ENCODE assay signal across 7 mouse cellular contexts in the genomic region with DNA sequence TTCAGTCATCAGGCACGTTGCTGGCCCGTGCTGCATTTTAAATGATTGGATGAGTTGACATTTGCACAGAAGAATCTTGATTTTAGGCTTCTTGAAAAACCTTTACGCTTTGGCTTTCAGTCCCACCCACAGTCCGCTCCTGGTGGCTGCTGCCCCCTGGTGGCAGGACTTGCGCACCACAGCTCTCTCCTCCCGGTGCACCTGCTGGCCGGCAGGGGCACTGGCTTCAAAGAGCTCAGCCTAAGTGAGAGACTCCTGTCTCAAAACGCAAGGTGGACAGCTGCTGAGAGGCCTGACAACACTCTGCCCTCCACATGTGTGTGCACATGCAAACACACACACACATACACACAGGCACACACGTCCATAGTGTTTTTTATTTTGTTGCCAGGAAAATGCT. TPM values are rescaled to one million over a fixed set of nuclear protein-coding genes. Genes with fewer than 3 reads are reported as not detected.
DNase-seq lines count a peak whose midpoint lies in the region; ATAC-seq and TF ChIP-seq lines count a peak whose summit lies in the region.

No protein-coding gene starts in this region.

- TF ChIP-seq CTCF in small intestine, adult 2 months (IDR thresholded peaks at IDR 0.05; ENCODE audit: extremely low read depth, insufficient read length, insufficient replicate concordance, low read depth, low read length), result peak; percentile 100

- no peaks in the 10 kb centered on the region; the same call in 1 of the 2 replicates for H3K27me3 ChIP-seq in limb, embryonic 11.5 days (ENCODE audit: control insufficient read depth, insufficient read depth, low read length)
- no peaks in the 10 kb centered on the region for H3K27me3 ChIP-seq in midbrain, embryonic 13.5 days
- H3K27me3 ChIP-seq in small intestine, adult 2 months (ENCODE audit: control insufficient read depth, insufficient read depth, low read length), result no peaks in the 10 kb centered on the region

- peak; percentile 83 for DNase-seq in adrenal gland, adult 8-10 months
- peak; percentile 77 for DNase-seq in embryo, embryonic 11.5 days (ENCODE audit: low read depth, low spot score)
- DNase-seq in kidney, adult 18-20 months, result peak; percentile 92
- DNase-seq in limb, embryonic 11.5 days (ENCODE audit: low spot score), result peak; percentile 95

- H3K36me3 ChIP-seq in limb, embryonic 11.5 days (ENCODE audit: control insufficient read depth, insufficient read depth, low read length), result peaks cover 12% of the 10 kb centered on the region
- peaks cover 41% of the 10 kb centered on the region for H3K36me3 ChIP-seq in midbrain, embryonic 13.5 days
- peaks cover 6% of the 10 kb centered on the region; the same call in 1 of the 2 replicates for H3K36me3 ChIP-seq in small intestine, adult 2 months (ENCODE audit: control insufficient read depth, insufficient read depth, low read length)

- ATAC-seq in granulocyte monocyte progenitor cell, adult 5-6 weeks (replicated peaks; ENCODE audit: poor library complexity, severe bottlenecking), result peak; percentile 87
- ATAC-seq in limb, embryonic 11.5 days (ENCODE audit: insufficient number of reproducible peaks, low FRiP score, low TSS enrichment, low read depth), result 0 out of 2 replicates have a peak, but pooled peaks have one; percentile 24
- ATAC-seq in midbrain, embryonic 13.5 days, result peak; percentile 61

- no peaks in the 10 kb centered on the region for H3K9me3 ChIP-seq in limb, embryonic 11.5 days (ENCODE audit: control insufficient read depth, low read length)
- no peaks in the 10 kb centered on the region for H3K9me3 ChIP-seq in midbrain, embryonic 13.5 days

- H3K4me2 ChIP-seq in limb, embryonic 11.5 days (ENCODE audit: low read depth, severe bottlenecking), result no peak overlapping the region
- no peak overlapping the region for H3K4me2 ChIP-seq in midbrain, embryonic 13.5 days (replicated peaks)

- no peak for TF ChIP-seq POLR2A in small intestine, adult 2 months (IDR thresholded peaks at IDR 0.05; ENCODE audit: low read depth, low read length)

- no peak overlapping the region for H3K4me3 ChIP-seq in limb, embryonic 11.5 days (ENCODE audit: low read depth, low read length)
- no peak overlapping the region for H3K4me3 ChIP-seq in midbrain, embryonic 13.5 days (replicated peaks)
- no peak overlapping the region for H3K4me3 ChIP-seq in small intestine, adult 2 months (ENCODE audit: low read depth, low read length)

- WGBS in limb, embryonic 11.5 days, result 10% methylated on average over 9 of the region's 9 CpGs
- 7% methylated on average over 9 of the region's 9 CpGs for WGBS in midbrain, embryonic 13.5 days
- WGBS in small intestine, adult 2 months, result 4% methylated on average over 9 of the region's 9 CpGs

- no peak overlapping the region for H3K27ac ChIP-seq in limb, embryonic 11.5 days (replicated peaks; ENCODE audit: low read depth, low read length)
- H3K27ac ChIP-seq in midbrain, embryonic 13.5 days, result peak overlapping the region; percentile 69; the same call in 1 of the 2 replicates
- H3K27ac ChIP-seq in small intestine, adult 2 months (ENCODE audit: insufficient read depth, low read depth, low read length), result no peak overlapping the region

- no peak overlapping the region for H3K9ac ChIP-seq in limb, embryonic 11.5 days (ENCODE audit: low read length)
- H3K9ac ChIP-seq in midbrain, embryonic 13.5 days (replicated peaks), result no peak overlapping the region

- H3K4me1 ChIP-seq in limb, embryonic 11.5 days (ENCODE audit: control insufficient read depth, insufficient read depth, low read length), result no peaks in the 10 kb centered on the region
- H3K4me1 ChIP-seq in midbrain, embryonic 13.5 days (replicated peaks), result peaks cover 33% of the 10 kb centered on the region
- peaks cover 11% of the 10 kb centered on the region; the same call in 1 of the 2 replicates for H3K4me1 ChIP-seq in small intestine, adult 2 months (ENCODE audit: control insufficient read depth, insufficient read depth, insufficient read length, low read length)

RNA-seq across cellular contexts. Expression of a gene that starts 9.9 kb away (rescaled TPM):
- total RNA-seq in adrenal gland, adult 8-10 months (2022), result 10 to 100 TPM; 20.9 to 31.8 (median 30.0) TPM
- total RNA-seq in granulocyte monocyte progenitor cell, adult 5-6 weeks (2014; fragmentation: Nextera tagmentation), result 878 and 904 TPM in 2 replicates
- 966 and 982 TPM in 2 replicates for total RNA-seq in granulocyte monocyte progenitor cell, adult 5-6 weeks (2017)
- polyA plus RNA-seq in limb, embryonic 11.5 days (2014; fragmentation: Nextera tagmentation; extraction: Ambion mirVana), result 2,250 and 2,263 TPM in 2 replicates
- polyA plus RNA-seq in midbrain, embryonic 13.5 days (2015; fragmentation: Nextera tagmentation; extraction: Ambion mirVana), result 7,568 and 8,132 TPM in 2 replicates
- polyA plus RNA-seq in small intestine, adult 2 months (2012; rRNA removed), result 1.9 and 9.8 TPM in 2 replicates

RNA-seq across cellular contexts. Expression of a gene that starts 18.5 kb away (rescaled TPM):
- total RNA-seq in adrenal gland, adult 8-10 months (2022), result 10 to 100 TPM; 54.1 to 81.1 (median 71.3) TPM
- total RNA-seq in granulocyte monocyte progenitor cell, adult 5-6 weeks (2014; fragmentation: Nextera tagmentation), result 11.2 and 12.9 TPM in 2 replicates
- 9.5 and 12.8 TPM in 2 replicates for total RNA-seq in granulocyte monocyte progenitor cell, adult 5-6 weeks (2017)
- 0.65 and 0.88 TPM in 2 replicates for polyA plus RNA-seq in limb, embryonic 11.5 days (2014; fragmentation: Nextera tagmentation; extraction: Ambion mirVana)
- polyA plus RNA-seq in midbrain, embryonic 13.5 days (2015; fragmentation: Nextera tagmentation; extraction: Ambion mirVana), result 10.8 and 12.8 TPM in 2 replicates
- 31.2 and 45.7 TPM in 2 replicates for polyA plus RNA-seq in small intestine, adult 2 months (2012; rRNA removed)

RNA-seq across cellular contexts. Expression of a gene that starts 32.8 kb away (rescaled TPM):
- total RNA-seq in adrenal gland, adult 8-10 months (2022), result 1 to 10 TPM in 3 of 4 experiments, under 1 TPM in 1; 0.66 to 2.4 (median 2.2) TPM
- 15.0 and 25.6 TPM in 2 replicates for total RNA-seq in granulocyte monocyte progenitor cell, adult 5-6 weeks (2014; fragmentation: Nextera tagmentation)
- 24.2 and 26.4 TPM in 2 replicates for total RNA-seq in granulocyte monocyte progenitor cell, adult 5-6 weeks (2017)
- polyA plus RNA-seq in limb, embryonic 11.5 days (2014; fragmentation: Nextera tagmentation; extraction: Ambion mirVana), result 8.9 and 10.0 TPM in 2 replicates
- 3.9 and 4.4 TPM in 2 replicates for polyA plus RNA-seq in midbrain, embryonic 13.5 days (2015; fragmentation: Nextera tagmentation; extraction: Ambion mirVana)
- polyA plus RNA-seq in small intestine, adult 2 months (2012; rRNA removed), result 0.08 and 0.44 TPM in 2 replicates

RNA-seq across cellular contexts. Expression of a gene that starts 57.2 kb away (rescaled TPM):
- total RNA-seq in adrenal gland, adult 8-10 months (2022), result 100 to 1,000 TPM; 125 to 174 (median 152) TPM
- 64.6 and 67.4 TPM in 2 replicates for total RNA-seq in granulocyte monocyte progenitor cell, adult 5-6 weeks (2014; fragmentation: Nextera tagmentation)
- total RNA-seq in granulocyte monocyte progenitor cell, adult 5-6 weeks (2017), result 52.0 and 54.8 TPM in 2 replicates
- 120 and 121 TPM in 2 replicates for polyA plus RNA-seq in limb, embryonic 11.5 days (2014; fragmentation: Nextera tagmentation; extraction: Ambion mirVana)
- 149 and 155 TPM in 2 replicates for polyA plus RNA-seq in midbrain, embryonic 13.5 days (2015; fragmentation: Nextera tagmentation; extraction: Ambion mirVana)
- 39.4 and 55.7 TPM in 2 replicates for polyA plus RNA-seq in small intestine, adult 2 months (2012; rRNA removed)

Comparison
In these comparisons a context has a peak if more than half of its experiments do, and no peak if none do; other contexts are left out.
1. ATAC-seq: peak in every context shown above with its lines; median percentile 87 in granulocyte monocyte progenitor cell, adult 5-6 weeks; 61 in midbrain, embryonic 13.5 days; 24 in limb, embryonic 11.5 days.
2. RNA of a gene that starts 9.9 kb away (polyA plus RNA-seq): 7,568 to 8,132 TPM in midbrain, embryonic 13.5 days and 2,250 to 2,263 TPM in limb, embryonic 11.5 days; 1.9 to 9.8 TPM in small intestine, adult 2 months; every median in the first group is over 100 times any median in the second.
3. Peak in every context shown above with its lines, with median percentiles within 50 percentile points of each other: DNase-seq.